Comparison of ENCODE assay signal across 21 mouse cellular contexts in genomic region chr2:60041485-60042274, GRCm38 (mm10).
A peak's percentile ranks its signal among the peaks of the same experiment; 100 is the strongest.
DNase-seq lines count a peak whose midpoint lies in the region; ATAC-seq and TF ChIP-seq lines count a peak whose summit lies in the region.
"Had no signal": no experiment of that assay in that cellular context is flagged by ENCODE, and none has a peak within 500 bp of the region (broad histone marks: within the 10 kb centered on the region; RNA-seq: fewer than 3 reads in every experiment).

No protein-coding gene starts in this region.

- peaks cover 12% of the 10 kb centered on the region for H3K4me1 ChIP-seq in lung, adult 2 months (ENCODE audit: control insufficient read depth, insufficient read depth, low read length)
- no peaks in the 10 kb centered on the region; the same call in 1 of the 2 replicates for H3K4me1 ChIP-seq in intestine, embryonic 14.5 days (replicated peaks; ENCODE audit: control insufficient read depth, insufficient read depth, low read length)
- peaks cover 9% of the 10 kb centered on the region; the same call in 1 of the 2 replicates for H3K4me1 ChIP-seq in intestine, postnatal 0 days (replicated peaks; ENCODE audit: control insufficient read depth, insufficient read depth, low read length)

- H3K4me2 ChIP-seq in intestine, embryonic 14.5 days (ENCODE audit: low read length) = no peak overlapping the region
- H3K4me2 ChIP-seq in intestine, postnatal 0 days (replicated peaks; ENCODE audit: low read depth) = peak overlapping the region; percentile 25; the same call in 1 of the 2 replicates
- H3K4me2 ChIP-seq: embryonic facial prominence, embryonic 15.5 days; heart, embryonic 13.5 days had no signal

- no peak overlapping the region for H3K4me3 ChIP-seq in lung, adult 2 months (replicated peaks; ENCODE audit: extremely low read depth, low read depth, low read length)
- H3K4me3 ChIP-seq in intestine, embryonic 14.5 days (ENCODE audit: low read depth, low read length) = no peak overlapping the region
- no peak overlapping the region for H3K4me3 ChIP-seq in intestine, postnatal 0 days (ENCODE audit: low read depth, low read length)
- H3K4me3 ChIP-seq: embryonic facial prominence, embryonic 15.5 days; erythroblast, embryonic 14.5 days; forebrain, embryonic 10.5 days; gastrocnemius, adult 2 months; heart, embryonic 13.5 days; hindbrain, embryonic 12.5 days had no signal

- no peak for DNase-seq in lung, adult 2 months
- no peak for DNase-seq in lung, postnatal 36 days
- DNase-seq in intestine, embryonic 14.5 days (ENCODE audit: low spot score) = peak; percentile 49
- DNase-seq in cerebellum, adult 9-10 months = no peak
- no peak for DNase-seq in thymus, postnatal 36 days
- DNase-seq in adrenal gland, postnatal 4 days (ENCODE audit: low spot score in 2 of 2) = no peak
- DNase-seq: adrenal gland, postnatal 14 days; cerebellum, postnatal 14 days; embryo, embryonic 11 days; gastrocnemius, adult 2 months; gastrocnemius, postnatal 25 days; heart, postnatal 4 days had no signal

- TF ChIP-seq POLR2A in lung, adult 2 months (IDR thresholded peaks at IDR 0.05; ENCODE audit: borderline replicate concordance, extremely low read depth, low read depth, low read length) = no peak

- TF ChIP-seq CTCF in lung, adult 2 months (IDR thresholded peaks at IDR 0.05; ENCODE audit: insufficient read depth, low read length) = 0 out of 2 replicates have a peak, but pooled peaks have one; percentile 28
- TF ChIP-seq CTCF in intestine, postnatal 0 days (IDR thresholded peaks at IDR 0.05; ENCODE audit: low read depth) = peak; percentile 80

- H3K9ac ChIP-seq in intestine, embryonic 14.5 days (ENCODE audit: low read length) = no peak overlapping the region
- H3K9ac ChIP-seq in intestine, postnatal 0 days (ENCODE audit: low read depth, low read length) = no peak overlapping the region
- H3K9ac ChIP-seq: embryonic facial prominence, embryonic 15.5 days; heart, embryonic 13.5 days; hindbrain, embryonic 12.5 days had no signal

- H3K9me3 ChIP-seq in intestine, embryonic 14.5 days (ENCODE audit: control insufficient read depth, low read length) = no peaks in the 10 kb centered on the region
- H3K9me3 ChIP-seq in intestine, postnatal 0 days (ENCODE audit: control insufficient read depth) = no peaks in the 10 kb centered on the region
- H3K9me3 ChIP-seq: embryonic facial prominence, embryonic 15.5 days; forebrain, embryonic 10.5 days; G1E; heart, embryonic 13.5 days; hindbrain, embryonic 12.5 days had no signal

- 71% methylated on average over 4 of the region's 4 CpGs for WGBS in lung, adult 2 months
- 78% methylated on average over 4 of the region's 4 CpGs for WGBS in intestine, embryonic 14.5 days
- WGBS in intestine, postnatal 0 days = 41% methylated on average over 4 of the region's 4 CpGs

- peak; percentile 70 for ATAC-seq in intestine, embryonic 14.5 days (replicated peaks; ENCODE audit: low FRiP score, low TSS enrichment, low read depth)
- peak; percentile 80 for ATAC-seq in intestine, postnatal 0 days
- ATAC-seq: activated CD4-positive, CD25-positive, alpha-beta regulatory T cell, adult 4 months; forebrain, embryonic 14.5 days had no signal

- no peak overlapping the region for H3K27ac ChIP-seq in intestine, embryonic 14.5 days (ENCODE audit: low read depth)
- H3K27ac ChIP-seq in intestine, postnatal 0 days (ENCODE audit: low read depth, low read length) = peak overlapping the region; percentile 54
- H3K27ac ChIP-seq: embryonic facial prominence, embryonic 15.5 days; forebrain, embryonic 10.5 days had no signal

- no peaks in the 10 kb centered on the region for H3K27me3 ChIP-seq in intestine, embryonic 14.5 days (replicated peaks; ENCODE audit: control insufficient read depth, insufficient read depth, low read length)
- H3K27me3 ChIP-seq in intestine, postnatal 0 days (replicated peaks; ENCODE audit: control insufficient read depth, insufficient read depth, low read length) = no peaks in the 10 kb centered on the region
- H3K27me3 ChIP-seq: embryonic facial prominence, embryonic 15.5 days; heart, embryonic 13.5 days; hindbrain, embryonic 12.5 days had no signal

- no peaks in the 10 kb centered on the region for H3K36me3 ChIP-seq in intestine, embryonic 14.5 days (ENCODE audit: control insufficient read depth, insufficient read depth, low read length)
- H3K36me3 ChIP-seq in intestine, postnatal 0 days (ENCODE audit: control insufficient read depth, insufficient read depth) = no peaks in the 10 kb centered on the region
- H3K36me3 ChIP-seq: hindbrain, embryonic 12.5 days had no signal
